Mouse (Mus musculus): ENCODE measurements around the gene Ankrd22.
A peak's percentile ranks its signal among the peaks of the same experiment; 100 is the strongest.
"Not testable (repeated sequence)": the region's sequence is repeated elsewhere in the genome, so short reads cannot be mapped to it uniquely, and the experiment has no call there.

Gene Ankrd22

GRCm38 (mm10) chr19:34165891-34166290, at the start of gene Ankrd22:
TSS of gene Ankrd22 (minus strand) at chr19:34166053.
- peak; percentile 75 for DNase-seq

- DNase-seq, result peak; percentile 87
These were observed 48.3 kb upstream of the Ankrd22 start for GRCm38 (mm10) chr19:34214136-34214535.

GRCm38 (mm10) chr19:34213251-34213645, 47.4 kb upstream of the Ankrd22 start:
- DNase-seq, result no peak

GRCm38 (mm10) chr19:34212489-34213250, 46.8 kb upstream of the Ankrd22 start:
- DNase-seq, result no peak

GRCm38 (mm10) chr19:34210841-34211240, 45.0 kb upstream of the Ankrd22 start:
- DNase-seq, result peak; percentile 61

- DNase-seq, result peak; percentile 76
These were observed 44.2 kb upstream of the Ankrd22 start for GRCm38 (mm10) chr19:34209930-34210581.

- no peak for DNase-seq
These were observed 43.2 kb upstream of the Ankrd22 start for GRCm38 (mm10) chr19:34209031-34209430.

- peak; percentile 83 for DNase-seq
These were observed 41.0 kb upstream of the Ankrd22 start for GRCm38 (mm10) chr19:34206760-34207440.

- DNase-seq, result not testable (repeated sequence)
These were observed 40.3 kb upstream of the Ankrd22 start for GRCm38 (mm10) chr19:34206128-34206527.

- DNase-seq, result no peak
These were observed 36.8 kb upstream of the Ankrd22 start for GRCm38 (mm10) chr19:34202668-34203067.

- DNase-seq, result no peak
These were observed 33.6 kb upstream of the Ankrd22 start for GRCm38 (mm10) chr19:34199488-34199887.

- no peak for DNase-seq
These were observed 33.0 kb upstream of the Ankrd22 start for GRCm38 (mm10) chr19:34198901-34199300.

- DNase-seq, result no peak
These were observed 32.2 kb upstream of the Ankrd22 start for GRCm38 (mm10) chr19:34198066-34198465.

GRCm38 (mm10) chr19:34195031-34195430, 29.2 kb upstream of the Ankrd22 start:
- DNase-seq, result no peak

- peak; percentile 93 for DNase-seq
These were observed 28.4 kb upstream of the Ankrd22 start for GRCm38 (mm10) chr19:34194132-34194745.

GRCm38 (mm10) chr19:34193683-34194082, 27.8 kb upstream of the Ankrd22 start:
- DNase-seq, result peak; percentile 84

- DNase-seq, result peak; percentile 88
These were observed 27.3 kb upstream of the Ankrd22 start for GRCm38 (mm10) chr19:34193149-34193548.

- peak; percentile 98 for DNase-seq
These were observed 26.4 kb upstream of the Ankrd22 start, which contains the start of gene Stambpl1 for GRCm38 (mm10) chr19:34192008-34192963. TSS of gene Stambpl1 (plus strand) at chr19:34192229.

- DNase-seq, result no peak
These were observed 25.8 kb upstream of the Ankrd22 start for GRCm38 (mm10) chr19:34191645-34192007.

GRCm38 (mm10) chr19:34186845-34187244, 21.0 kb upstream of the Ankrd22 start:
- no peak for DNase-seq

GRCm38 (mm10) chr19:34182490-34182889, 16.6 kb upstream of the Ankrd22 start:
- peak; percentile 17 for DNase-seq

GRCm38 (mm10) chr19:34181234-34181633, 15.4 kb upstream of the Ankrd22 start:
- peak; percentile 48 for DNase-seq
